Mouse (Mus musculus) forebrain, embryonic 11.5 days (tissue): ENCODE measurements around the gene Gm17482. TPM values are rescaled to one million over a fixed set of nuclear protein-coding genes. Genes with fewer than 3 reads are reported as not detected.

Experiments
- ATAC-seq: fragments of 200-750 bp; cut with Nextera tagmentation; replicated peaks from 2 replicates; pipeline ENCODE4 v1.8.0; 2017; ENCODE audit warnings: moderate TSS enrichment; ENCODE audit not compliant: low FRiP score
- DNase-seq: peaks from one replicate; pipeline ENCODE4 v3.0.0-alpha.2; 2017; ENCODE audit warnings: low spot score
- H3K27ac ChIP-seq: fragments of 300-500 bp; sonication (generic); 2 replicates; pipeline ENCODE4 v1.5.1; 2014; ENCODE audit warnings: low read depth, low read length
- H3K27me3 ChIP-seq: fragments of 300-500 bp; sonication (generic); 2 replicates; pipeline ENCODE4 v1.6.1; 2014; ENCODE audit warnings: mild to moderate bottlenecking, low read length, mixed read lengths; ENCODE audit not compliant: control insufficient read depth, insufficient read depth
- H3K36me3 ChIP-seq: fragments of 300-500 bp; sonication (generic); 2 replicates; pipeline ENCODE4 v1.6.1; 2014; ENCODE audit warnings: mild to moderate bottlenecking, low read length, moderate library complexity, mixed read lengths; ENCODE audit not compliant: control insufficient read depth, insufficient read depth
- H3K4me1 ChIP-seq: fragments of 300-500 bp; sonication (generic); replicated peaks from 2 replicates; pipeline ENCODE4 v1.6.1; 2014; ENCODE audit warnings: low read length, mixed read lengths; ENCODE audit not compliant: control insufficient read depth, insufficient read depth
- H3K4me2 ChIP-seq: fragments of 300-500 bp; sonication (generic); 2 replicates; pipeline ENCODE4 v1.6.1; 2014; ENCODE audit warnings: low read depth, mild to moderate bottlenecking, low read length, moderate library complexity, mixed read lengths; ENCODE audit not compliant: severe bottlenecking
- H3K4me3 ChIP-seq: fragments of 300-500 bp; sonication (generic); 2 replicates; pipeline ENCODE4 v1.5.1; 2014; ENCODE audit warnings: low read depth, low read length
- H3K9ac ChIP-seq: fragments of 300-500 bp; sonication (generic); 2 replicates; pipeline ENCODE4 v1.6.1; 2014; ENCODE audit warnings: low read length
- H3K9me3 ChIP-seq: fragments of 300-500 bp; sonication (generic); 2 replicates; pipeline ENCODE4 v1.6.1; 2016; ENCODE audit warnings: low read length, mixed read lengths; ENCODE audit not compliant: control insufficient read depth
- WGBS: fragments of 180-500 bp; shearing (Covaris S2); extraction: QIAGEN DNeasy Blood & Tissue Kit; methylation state at CpG from one replicate; pipeline ENCODE4 v1.1.7; 2014; 5-methylcytosine and 5-hydroxymethylcytosine counted together
- polyA plus RNA-seq: library from polyadenylated mRNA; unstranded; fragments of >200 nt; fragmentation: Nextera tagmentation; extraction: Ambion mirVana; gene quantifications from 2 replicates; pipeline ENCODE4 v1.2.1, GENCODE M21; 2014

Gm17482 gene
- polyA plus RNA-seq, 1 experiment from 2014 or later, result not detected

- no peak for DNase-seq
- H3K9me3 ChIP-seq, result no peaks in the 10 kb centered on the region
- no peak overlapping the region for H3K4me3 ChIP-seq
- 60% methylated on average over 5 of the region's 5 CpGs for WGBS
- no peaks in the 10 kb centered on the region for H3K36me3 ChIP-seq
- no peak for ATAC-seq
- no peaks in the 10 kb centered on the region for H3K4me1 ChIP-seq
- no peak overlapping the region for H3K4me2 ChIP-seq
- no peak overlapping the region for H3K27ac ChIP-seq
- no peak overlapping the region for H3K9ac ChIP-seq
- H3K27me3 ChIP-seq, result no peaks in the 10 kb centered on the region
These were observed 14.0 kb upstream of the Gm17482 start for GRCm38 (mm10) chr6:115213129-115213528.

DNA sequence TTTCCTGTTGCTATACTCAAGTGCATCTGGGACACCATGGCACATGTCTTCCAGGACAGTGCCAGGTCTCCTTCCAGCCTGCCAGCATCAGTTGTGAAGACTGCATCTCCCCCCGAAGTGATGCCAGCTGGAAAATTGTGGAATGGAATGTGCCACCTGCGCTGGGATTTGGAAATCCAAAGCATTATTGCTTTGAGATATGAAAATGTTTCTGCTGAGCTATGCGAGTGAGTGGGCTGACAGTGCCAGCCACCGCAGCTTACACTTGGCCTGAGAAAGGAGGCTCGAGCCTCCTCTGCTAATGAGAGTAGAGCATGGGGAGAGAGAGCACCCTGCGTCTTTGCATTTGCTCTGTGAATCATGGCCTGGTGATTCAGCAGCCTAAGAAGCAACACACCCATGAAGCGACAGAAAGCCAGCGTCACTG lies 5.9 kb upstream of the Gm17482 start:
- Histone ChIP-seq H3K4me2 (no peak overlapping the region), H3K27ac (no peak overlapping the region), H3K36me3 (no peaks in the 10 kb centered on the region), H3K9ac (no peak overlapping the region), H3K9me3 (no peaks in the 10 kb centered on the region), H3K4me3 (no peak overlapping the region), H3K27me3 (no peaks in the 10 kb centered on the region), H3K4me1 (no peaks in the 10 kb centered on the region)
- no peak for ATAC-seq
- 86% methylated on average over 8 of the region's 8 CpGs for WGBS
- DNase-seq, result no peak

DNA sequence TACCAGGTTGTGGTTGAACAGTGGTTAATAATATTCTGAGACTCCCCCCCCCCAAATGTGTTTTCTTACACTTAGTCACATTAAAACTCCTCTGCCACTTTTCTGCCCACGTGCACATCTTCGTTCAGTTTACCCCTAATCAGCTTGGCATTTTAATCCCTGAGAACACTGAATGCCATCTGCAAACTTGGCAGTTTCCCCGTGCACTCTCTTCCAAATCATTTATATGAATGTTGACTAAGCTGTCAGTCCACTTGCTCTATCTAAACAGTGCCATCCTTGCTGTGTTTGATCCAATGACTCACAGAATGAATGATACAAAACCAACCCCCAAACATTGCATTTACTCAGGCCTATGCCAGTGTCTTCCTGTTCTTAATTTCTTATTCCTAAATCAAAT lies 1.6 kb upstream of the Gm17482 start:
- DNase-seq, result no peak
- no peaks in the 10 kb centered on the region for H3K36me3 ChIP-seq
- H3K4me1 ChIP-seq, result no peaks in the 10 kb centered on the region
- 71% methylated on average over 3 of the region's 3 CpGs for WGBS
- ATAC-seq, result no peak
- no peak overlapping the region for H3K27ac ChIP-seq
- H3K4me3 ChIP-seq, result no peak overlapping the region
- no peaks in the 10 kb centered on the region for H3K9me3 ChIP-seq
- no peak overlapping the region for H3K4me2 ChIP-seq
- no peaks in the 10 kb centered on the region for H3K27me3 ChIP-seq
- H3K9ac ChIP-seq, result no peak overlapping the region

- no peaks in the 10 kb centered on the region for H3K9me3 ChIP-seq
- no peak overlapping the region for H3K9ac ChIP-seq
- H3K4me1 ChIP-seq, result no peaks in the 10 kb centered on the region
- ATAC-seq (no peak), DNase-seq (peak; percentile 84)
- H3K36me3 ChIP-seq, result no peaks in the 10 kb centered on the region
- H3K27me3 ChIP-seq, result no peaks in the 10 kb centered on the region
- WGBS, result 21% methylated on average over 2 of the region's 2 CpGs
- no peak overlapping the region for H3K4me3 ChIP-seq
- H3K27ac ChIP-seq, result no peak overlapping the region
- H3K4me2 ChIP-seq, result no peak overlapping the region
These were observed 386 bp downstream of the Gm17482 start for GRCm38 (mm10) chr6:115227529-115227928.

GRCm38 (mm10) chr6:115230557-115230956 lies 3.4 kb downstream of the Gm17482 start:
- Histone ChIP-seq H3K36me3 (no peaks in the 10 kb centered on the region), H3K9ac (no peak overlapping the region), H3K4me3 (no peak overlapping the region), H3K9me3 (no peaks in the 10 kb centered on the region), H3K27me3 (no peaks in the 10 kb centered on the region), H3K27ac (no peak overlapping the region), H3K4me2 (no peak overlapping the region), H3K4me1 (no peaks in the 10 kb centered on the region)
- ATAC-seq, result no peak
- DNase-seq, result no peak
- 80% methylated on average over 3 of the region's 3 CpGs for WGBS

DNA sequence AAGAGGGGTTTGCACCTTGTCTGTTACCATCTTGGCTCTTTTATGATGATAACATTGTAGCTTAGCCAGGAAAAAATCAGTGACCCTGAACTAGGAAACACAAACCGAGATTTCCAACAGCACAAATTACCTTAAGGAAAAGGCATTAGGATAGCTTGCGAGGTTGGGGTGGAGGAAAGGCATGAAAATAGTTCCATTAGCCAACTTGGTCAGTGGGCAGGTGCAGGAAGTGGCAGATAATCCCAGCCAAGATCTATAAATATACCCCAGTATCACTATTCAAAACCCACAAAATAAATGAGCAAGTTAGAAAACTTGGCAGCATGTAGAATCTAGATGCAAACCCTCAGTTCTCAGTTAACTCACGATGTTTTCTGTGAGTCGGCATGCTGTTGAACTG lies 4.7 kb downstream of the Gm17482 start:
- Histone ChIP-seq H3K4me3 (no peak overlapping the region), H3K27ac (no peak overlapping the region), H3K9me3 (no peaks in the 10 kb centered on the region), H3K9ac (no peak overlapping the region), H3K4me1 (no peaks in the 10 kb centered on the region), H3K27me3 (no peaks in the 10 kb centered on the region), H3K36me3 (no peaks in the 10 kb centered on the region), H3K4me2 (no peak overlapping the region)
- DNase-seq, result no peak
- 82% methylated on average over 4 of the region's 4 CpGs for WGBS
- no peak for ATAC-seq

DNA sequence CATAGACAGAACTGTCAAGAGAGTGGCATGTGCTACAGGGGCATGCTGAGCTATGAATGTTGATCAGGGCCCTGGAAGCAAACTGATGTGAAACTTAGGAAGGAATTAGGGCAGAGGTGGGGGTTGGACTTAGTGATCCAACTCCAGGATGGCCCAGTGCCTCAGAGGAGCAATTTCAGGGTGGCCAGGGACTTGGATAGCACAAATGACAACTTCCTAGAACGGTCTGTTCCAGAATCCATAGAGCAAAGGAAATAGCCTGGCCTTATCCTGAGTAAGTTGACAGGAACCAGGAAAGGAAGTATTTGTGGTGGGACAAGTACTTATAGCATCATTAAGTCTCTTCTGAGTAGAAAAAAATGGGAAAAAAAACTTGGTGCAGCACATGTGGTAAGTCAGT lies 5.4 kb downstream of the Gm17482 start:
- H3K27ac ChIP-seq, result no peak overlapping the region
- H3K4me1 ChIP-seq, result no peaks in the 10 kb centered on the region
- no peaks in the 10 kb centered on the region for H3K27me3 ChIP-seq
- H3K4me2 ChIP-seq, result no peak overlapping the region
- H3K4me3 ChIP-seq, result no peak overlapping the region
- WGBS, result 83% methylated on average over 1 of the region's 1 CpGs
- H3K36me3 ChIP-seq, result no peaks in the 10 kb centered on the region
- DNase-seq, result no peak
- H3K9ac ChIP-seq, result no peak overlapping the region
- no peak for ATAC-seq
- no peaks in the 10 kb centered on the region for H3K9me3 ChIP-seq

GRCm38 (mm10) chr6:115238031-115239027 lies 11.2 kb downstream of the Gm17482 start:
- no peak overlapping the region for H3K4me3 ChIP-seq
- 87% methylated on average over 9 of the region's 9 CpGs for WGBS

DNA sequence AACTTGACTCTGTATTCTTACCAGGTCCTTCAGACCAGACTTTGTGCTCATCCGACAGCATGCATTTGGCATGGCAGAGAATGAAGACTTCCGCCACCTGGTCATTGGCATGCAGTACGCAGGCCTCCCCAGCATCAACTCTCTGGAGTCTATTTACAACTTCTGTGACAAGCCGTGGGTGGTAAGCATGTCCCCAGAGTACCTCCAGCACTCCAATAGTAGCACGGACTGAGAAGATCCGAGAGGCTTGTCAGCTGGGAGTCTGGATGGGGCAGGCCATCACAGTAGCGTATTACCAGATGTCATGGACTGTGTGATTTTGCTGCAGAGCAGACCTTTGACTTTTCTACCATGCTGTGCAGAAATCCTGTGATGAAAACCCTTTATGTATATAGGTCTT lies 12.2 kb downstream of the Gm17482 start:
- ATAC-seq (no peak), DNase-seq (no peak)
- H3K9ac ChIP-seq, result no peak overlapping the region
- H3K4me1 ChIP-seq, result no peaks in the 10 kb centered on the region
- H3K9me3 ChIP-seq, result no peaks in the 10 kb centered on the region
- no peak overlapping the region for H3K4me3 ChIP-seq
- H3K27me3 ChIP-seq, result no peaks in the 10 kb centered on the region
- WGBS, result 90% methylated on average over 7 of the region's 7 CpGs
- H3K36me3 ChIP-seq, result no peaks in the 10 kb centered on the region
- no peak overlapping the region for H3K4me2 ChIP-seq
- H3K27ac ChIP-seq, result no peak overlapping the region

More at GRCm38 (mm10) chr6:115238031-115239027, 11.2 kb downstream of the Gm17482 start:
- Histone ChIP-seq H3K27me3 (no peaks in the 10 kb centered on the region), H3K27ac (no peak overlapping the region), H3K4me2 (no peak overlapping the region), H3K9ac (no peak overlapping the region), H3K9me3 (no peaks in the 10 kb centered on the region), H3K4me1 (no peaks in the 10 kb centered on the region), H3K36me3 (no peaks in the 10 kb centered on the region)
- ATAC-seq (no peak), DNase-seq (no peak)
